Mouse (Mus musculus): ENCODE data around the gene Kcna7. TPM values are rescaled to one million over a fixed set of nuclear protein-coding genes. Genes with fewer than 3 reads are reported as not detected.

The Kcna7 gene
- total RNA-seq, 1 experiment from 2014 or later, result not detected

GRCm38 (mm10) chr7:45451344-45451982 is 46.0 kb downstream of the Kcna7 start:
- ATAC-seq (ENCODE audit: extremely low read depth, insufficient number of reproducible peaks, low FRiP score, poor library complexity, severe bottlenecking), result peak; percentile 90

- no peak for ATAC-seq (ENCODE audit: extremely low read depth, insufficient number of reproducible peaks, low FRiP score, poor library complexity, severe bottlenecking)
Observed at GRCm38 (mm10) chr7:45454971-45455370, 49.5 kb downstream of the Kcna7 start.

- ATAC-seq (ENCODE audit: extremely low read depth, insufficient number of reproducible peaks, low FRiP score, poor library complexity, severe bottlenecking), result no peak
Observed at GRCm38 (mm10) chr7:45455932-45456696, 50.7 kb downstream of the Kcna7 start.

- no peak for ATAC-seq (ENCODE audit: extremely low read depth, insufficient number of reproducible peaks, low FRiP score, poor library complexity, severe bottlenecking)
Observed at GRCm38 (mm10) chr7:45456721-45457203, 51.3 kb downstream of the Kcna7 start.

GRCm38 (mm10) chr7:45457204-45458060 is 52.0 kb downstream of the Kcna7 start:
- no peak for ATAC-seq (ENCODE audit: extremely low read depth, insufficient number of reproducible peaks, low FRiP score, poor library complexity, severe bottlenecking)

GRCm38 (mm10) chr7:45458748-45459563 is 53.5 kb downstream of the Kcna7 start:
- ATAC-seq (ENCODE audit: extremely low read depth, insufficient number of reproducible peaks, low FRiP score, poor library complexity, severe bottlenecking), result peak; percentile 24; the same call in 1 of the 2 replicates

Other genes with a start within 250 kb of the Kcna7 start
- gene Slc17a7, start 241.7 kb upstream of the Kcna7 start, total RNA-seq (2017), result not detected in 2 replicates
- gene Gfy, start 226.1 kb upstream of the Kcna7 start, total RNA-seq (2017), result not detected in 2 replicates
- gene Pth2, start 224.7 kb upstream of the Kcna7 start, total RNA-seq (2017), result not detected in 2 replicates
- 0.25 and 0.35 TPM in 2 replicates for gene Ccdc155, start 200.8 kb upstream of the Kcna7 start, total RNA-seq (2017)
- 1.6 and 2.8 TPM in 2 replicates for gene Dkkl1, start 193.5 kb upstream of the Kcna7 start, total RNA-seq (2017)
- not detected in 2 replicates for gene Tead2, start 189.9 kb upstream of the Kcna7 start, total RNA-seq (2017)
- gene Cd37, start 166.5 kb upstream of the Kcna7 start, total RNA-seq (2017), result 602 and 650 TPM in 2 replicates
- 0.12 TPM in 1 of 2 replicates, not detected in the other for gene Slc6a16, start 164.6 kb upstream of the Kcna7 start, total RNA-seq (2017)
- gene Slc6a21, start 128.1 kb upstream of the Kcna7 start, total RNA-seq (2017), result not detected in 2 replicates
- gene Trpm4, start 71.9 kb upstream of the Kcna7 start, total RNA-seq (2017), result 2.6 and 5.2 TPM in 2 replicates
- gene Hrc, start 70.4 kb upstream of the Kcna7 start, total RNA-seq (2017), result not detected in 2 replicates
- not detected in 2 replicates for gene Ppfia3, start 38.6 kb upstream of the Kcna7 start, total RNA-seq (2017)
- 0.70 TPM in 1 of 2 replicates, not detected in the other for gene Lin7b, start 35.1 kb upstream of the Kcna7 start, total RNA-seq (2017)
- gene Snrnp70, start 9.9 kb upstream of the Kcna7 start, total RNA-seq (2017), result 502 and 563 TPM in 2 replicates
- not detected in 2 replicates for gene Ntf5, start 8.0 kb downstream of the Kcna7 start, total RNA-seq (2017)
- gene Lhb, start 15.2 kb downstream of the Kcna7 start, total RNA-seq (2017), result not detected in 2 replicates
- 9.9 and 14.6 TPM in 2 replicates for gene Gys1, start 29.2 kb downstream of the Kcna7 start, total RNA-seq (2017)
- 37.8 and 44.6 TPM in 2 replicates for gene Ruvbl2, start 32.4 kb downstream of the Kcna7 start, total RNA-seq (2017)
- gene Ftl1, start 54.2 kb downstream of the Kcna7 start, total RNA-seq (2017), result 1,339 and 1,541 TPM in 2 replicates
- gene Bax, start 61.2 kb downstream of the Kcna7 start, total RNA-seq (2017), result 31.1 and 37.9 TPM in 2 replicates
- not detected in 2 replicates for gene Tulp2, start 76.2 kb downstream of the Kcna7 start, total RNA-seq (2017)
- not detected in 2 replicates for gene Gm45808, start 81.2 kb downstream of the Kcna7 start, total RNA-seq (2017)
- gene Dhdh, start 83.2 kb downstream of the Kcna7 start, total RNA-seq (2017), result 3.1 and 3.7 TPM in 2 replicates
- 90.4 and 101 TPM in 2 replicates for gene Nucb1, start 104.8 kb downstream of the Kcna7 start, total RNA-seq (2017)
- 288 and 364 TPM in 2 replicates for gene Ppp1r15a, start 120.6 kb downstream of the Kcna7 start, total RNA-seq (2017)
- 1.3 and 1.6 TPM in 2 replicates for gene Plekha4, start 120.7 kb downstream of the Kcna7 start, total RNA-seq (2017)
- gene Hsd17b14, start 149.2 kb downstream of the Kcna7 start, total RNA-seq (2017), result 0.37 TPM in 1 of 2 replicates, not detected in the other
- gene Bcat2, start 164.5 kb downstream of the Kcna7 start, total RNA-seq (2017), result 14.9 and 17.3 TPM in 2 replicates
- gene Fgf21, start 209.8 kb downstream of the Kcna7 start, total RNA-seq (2017), result not detected in 2 replicates
- not detected in 2 replicates for gene Fut1, start 211.6 kb downstream of the Kcna7 start, total RNA-seq (2017)
- not detected in 2 replicates for gene Izumo1, start 216.2 kb downstream of the Kcna7 start, total RNA-seq (2017)
- gene Rasip1, start 221.8 kb downstream of the Kcna7 start, total RNA-seq (2017), result 2.4 and 2.8 TPM in 2 replicates
- gene Mamstr, start 234.3 kb downstream of the Kcna7 start, total RNA-seq (2017), result 1.0 TPM in 1 of 2 replicates, not detected in the other